In genomic region chr5:47981951-47982350, GRCm38 (mm10) we compare ENCODE assay signal across 10 mouse cellular contexts. TPM values are rescaled to one million over a fixed set of nuclear protein-coding genes. Genes with fewer than 3 reads are reported as not detected.
DNase-seq lines count a peak whose midpoint lies in the region; ATAC-seq lines count a peak whose summit lies in the region.
"Had no signal": no experiment of that assay in that cellular context is flagged by ENCODE, and none has a peak within 500 bp of the region (broad histone marks: within the 10 kb centered on the region; RNA-seq: fewer than 3 reads in every experiment).

No protein-coding gene starts in this region.

- no peaks in the 10 kb centered on the region for H3K36me3 ChIP-seq in lung, embryonic 15.5 days
- H3K36me3 ChIP-seq in forebrain, embryonic 13.5 days (ENCODE audit: poor library complexity, severe bottlenecking) = no peaks in the 10 kb centered on the region
- no peaks in the 10 kb centered on the region for H3K36me3 ChIP-seq in limb, embryonic 10.5 days
- no peaks in the 10 kb centered on the region for H3K36me3 ChIP-seq in neural tube, embryonic 12.5 days

- no peaks in the 10 kb centered on the region for H3K27me3 ChIP-seq in lung, embryonic 15.5 days
- 0 out of 2 replicates have a peak, but pooled peaks cover 13% of the 10 kb centered on the region for H3K27me3 ChIP-seq in forebrain, embryonic 13.5 days
- H3K27me3 ChIP-seq in limb, embryonic 10.5 days (ENCODE audit: low read depth, poor library complexity, severe bottlenecking) = peaks cover 33% of the 10 kb centered on the region; the same call in 1 of the 2 replicates
- no peaks in the 10 kb centered on the region for H3K27me3 ChIP-seq in neural tube, embryonic 12.5 days (replicated peaks)

- no peak overlapping the region for H3K9ac ChIP-seq in lung, embryonic 15.5 days
- no peak overlapping the region for H3K9ac ChIP-seq in forebrain, embryonic 13.5 days
- no peak overlapping the region for H3K9ac ChIP-seq in neural tube, embryonic 12.5 days

- H3K4me2 ChIP-seq in lung, embryonic 15.5 days = peak overlapping the region; percentile 83
- H3K4me2 ChIP-seq in forebrain, embryonic 13.5 days = peak overlapping the region; percentile 95
- peak overlapping the region; percentile 97 for H3K4me2 ChIP-seq in neural tube, embryonic 12.5 days (replicated peaks)

- H3K4me3 ChIP-seq in lung, embryonic 15.5 days = peak overlapping the region; percentile 78
- no peak overlapping the region; the same call in 1 of the 2 replicates for H3K4me3 ChIP-seq in forebrain, embryonic 13.5 days
- H3K4me3 ChIP-seq in limb, embryonic 10.5 days = peak overlapping the region; percentile 71; the same call in 1 of the 2 replicates
- no peak overlapping the region for H3K4me3 ChIP-seq in neural tube, embryonic 12.5 days

- 61% methylated on average over 8 of the region's 8 CpGs for WGBS in lung, embryonic 15.5 days
- 58% methylated on average over 8 of the region's 8 CpGs for WGBS in forebrain, embryonic 13.5 days
- 55% methylated on average over 8 of the region's 8 CpGs for WGBS in limb, embryonic 10.5 days
- WGBS in neural tube, embryonic 12.5 days = 59% methylated on average over 8 of the region's 8 CpGs

- no peak overlapping the region for H3K27ac ChIP-seq in lung, embryonic 15.5 days
- no peak overlapping the region for H3K27ac ChIP-seq in forebrain, embryonic 13.5 days
- H3K27ac ChIP-seq in limb, embryonic 10.5 days = 0 out of 2 replicates have a peak overlapping the region, but pooled peaks have one; percentile 89
- no peak overlapping the region for H3K27ac ChIP-seq in neural tube, embryonic 12.5 days

- peaks cover 12% of the 10 kb centered on the region; the same call in 1 of the 2 replicates for H3K4me1 ChIP-seq in lung, embryonic 15.5 days
- H3K4me1 ChIP-seq in forebrain, embryonic 13.5 days = peaks cover 31% of the 10 kb centered on the region
- H3K4me1 ChIP-seq in limb, embryonic 10.5 days = peaks cover 38% of the 10 kb centered on the region
- H3K4me1 ChIP-seq in neural tube, embryonic 12.5 days = peaks cover 27% of the 10 kb centered on the region

- no peaks in the 10 kb centered on the region for H3K9me3 ChIP-seq in lung, embryonic 15.5 days
- no peaks in the 10 kb centered on the region for H3K9me3 ChIP-seq in forebrain, embryonic 13.5 days (replicated peaks)
- no peaks in the 10 kb centered on the region for H3K9me3 ChIP-seq in limb, embryonic 10.5 days (replicated peaks)
- no peaks in the 10 kb centered on the region for H3K9me3 ChIP-seq in neural tube, embryonic 12.5 days

- ATAC-seq in lung, embryonic 15.5 days (ENCODE audit: borderline replicate concordance, extremely low read depth, low FRiP score, low TSS enrichment) = no peak
- no peak for ATAC-seq in forebrain, embryonic 13.5 days
- ATAC-seq in neural tube, embryonic 12.5 days (ENCODE audit: low FRiP score, low read depth) = no peak

- no peak for DNase-seq in lung, postnatal 10 days
- no peak for DNase-seq in limb, embryonic 10.5 days (ENCODE audit: low spot score)
- no peak for DNase-seq in kidney, postnatal 4 days
- DNase-seq in testis, postnatal 14 days (ENCODE audit: low spot score) = no peak
- DNase-seq: cerebellum, adult 11 months; layer of hippocampus, postnatal 36 days; thymus, adult 18-20 months had no signal

RNA-seq across cellular contexts. Expression of gene Slit2, which starts 1.0 kb away (rescaled TPM):
- 32.8 and 39.3 TPM in 2 replicates for polyA plus RNA-seq in lung, embryonic 15.5 days (2015; fragmentation: Nextera tagmentation; extraction: Ambion mirVana)
- 16.9 and 21.7 TPM in 2 replicates for polyA plus RNA-seq in forebrain, embryonic 13.5 days (2015; fragmentation: Nextera tagmentation; extraction: Ambion mirVana)
- polyA plus RNA-seq in limb, embryonic 10.5 days (2016; fragmentation: Nextera tagmentation; extraction: Ambion mirVana) = 13.5 and 17.8 TPM in 2 replicates
- 91.3 and 96.3 TPM in 2 replicates for polyA plus RNA-seq in neural tube, embryonic 12.5 days (2016; fragmentation: Nextera tagmentation; extraction: Ambion mirVana)

Comparison
In these comparisons a context has a peak if more than half of its experiments do, and no peak if none do; other contexts are left out.
1. H3K4me3 ChIP-seq: peak in lung, embryonic 15.5 days (single experiment) and limb, embryonic 10.5 days (single experiment); none in forebrain, embryonic 13.5 days (single experiment) and neural tube, embryonic 12.5 days (single experiment).
2. Peak in every context shown above with its lines, with median percentiles within 50 percentile points of each other: H3K4me2 ChIP-seq.